Mouse (Mus musculus) kidney, adult 18-20 months (tissue): ENCODE measurements around the gene Csrnp3.
A peak's percentile ranks its signal among the peaks of the same experiment; 100 is the strongest.
"Not testable (repeated sequence)": the region's sequence is repeated elsewhere in the genome, so short reads cannot be mapped to it uniquely, and the experiment has no call there.

ENCODE experiments used
- DNase-seq: peaks from one replicate; pipeline ENCODE4 v3.0.0; 2021

Csrnp3 gene

GRCm38 (mm10) chr2:65845551-65845950 lies at the start of gene Csrnp3:
TSS of gene Csrnp3 (plus strand) at chr2:65845767.
- DNase-seq = no peak

- no peak for DNase-seq
Observed at GRCm38 (mm10) chr2:65801054-65801709, 44.4 kb upstream of the Csrnp3 start.

GRCm38 (mm10) chr2:65806556-65806955 lies 39.0 kb upstream of the Csrnp3 start:
- no peak for DNase-seq

GRCm38 (mm10) chr2:65811203-65811602 lies 34.4 kb upstream of the Csrnp3 start:
- DNase-seq = not testable (repeated sequence)

- peak; percentile 3 for DNase-seq
Observed at GRCm38 (mm10) chr2:65818080-65818796, 27.3 kb upstream of the Csrnp3 start.

- no peak for DNase-seq
Observed at GRCm38 (mm10) chr2:65820114-65820769, 25.3 kb upstream of the Csrnp3 start.

GRCm38 (mm10) chr2:65826314-65826713 lies 19.3 kb upstream of the Csrnp3 start:
- no peak for DNase-seq

- DNase-seq = no peak
Observed at GRCm38 (mm10) chr2:65826801-65827200, 18.8 kb upstream of the Csrnp3 start.

GRCm38 (mm10) chr2:65828699-65829098 lies 16.9 kb upstream of the Csrnp3 start:
- no peak for DNase-seq

GRCm38 (mm10) chr2:65832738-65833395 lies 12.7 kb upstream of the Csrnp3 start:
- DNase-seq = no peak

- no peak for DNase-seq
Observed at GRCm38 (mm10) chr2:65833421-65833820, 12.1 kb upstream of the Csrnp3 start.

- no peak for DNase-seq
Observed at GRCm38 (mm10) chr2:65841606-65842005, 4.0 kb upstream of the Csrnp3 start.

- DNase-seq = no peak
Observed at GRCm38 (mm10) chr2:65842356-65842755, 3.2 kb upstream of the Csrnp3 start.

- no peak for DNase-seq
Observed at GRCm38 (mm10) chr2:65846000-65846755, 611 bp downstream of the Csrnp3 start.

GRCm38 (mm10) chr2:65847463-65848110 lies 2.0 kb downstream of the Csrnp3 start:
- no peak for DNase-seq

GRCm38 (mm10) chr2:65848706-65849105 lies 3.1 kb downstream of the Csrnp3 start:
- no peak for DNase-seq

- DNase-seq = not testable (repeated sequence)
Observed at GRCm38 (mm10) chr2:65850282-65850681, 4.7 kb downstream of the Csrnp3 start.

GRCm38 (mm10) chr2:65856791-65857190 lies 11.2 kb downstream of the Csrnp3 start:
- DNase-seq = no peak

GRCm38 (mm10) chr2:65859767-65860727 lies 14.5 kb downstream of the Csrnp3 start:
- no peak for DNase-seq

- no peak for DNase-seq
Observed at GRCm38 (mm10) chr2:65864778-65865339, 19.3 kb downstream of the Csrnp3 start.
